Mouse (Mus musculus): ENCODE measurements around the gene Zfr2.

GRCm38 (mm10) chr10:81198990-81199389 lies 34.0 kb upstream of the Zfr2 start:
- TF ChIP-seq CTCF (IDR thresholded peaks at IDR 0.05; ENCODE audit: borderline replicate concordance, insufficient read depth, low read depth, low read length) (no peak), POLR2A (IDR thresholded peaks at IDR 0.05; ENCODE audit: borderline replicate concordance, insufficient read depth, low read length) (no peak)
